Comparison of ENCODE assay signal across 27 mouse cellular contexts in genomic region chr17:47262986-47263385, GRCm38 (mm10).
A peak's percentile ranks its signal among the peaks of the same experiment; 100 is the strongest.
DNase-seq lines count a peak whose midpoint lies in the region; ATAC-seq and TF ChIP-seq lines count a peak whose summit lies in the region.
"Had no signal": no experiment of that assay in that cellular context is flagged by ENCODE, and none has a peak within 500 bp of the region (broad histone marks: within the 10 kb centered on the region; RNA-seq: fewer than 3 reads in every experiment).

No protein-coding gene starts in this region.

- no peaks in the 10 kb centered on the region for H3K9me3 ChIP-seq in lung, embryonic 14.5 days (ENCODE audit: low read depth, low read length)
- H3K9me3 ChIP-seq in lung, postnatal 0 days (ENCODE audit: low read length): no peaks in the 10 kb centered on the region
- H3K9me3 ChIP-seq in heart, embryonic 11.5 days (replicated peaks; ENCODE audit: control insufficient read depth, low read length): no peaks in the 10 kb centered on the region
- H3K9me3 ChIP-seq: embryonic facial prominence, embryonic 13.5 days; forebrain, embryonic 12.5 days had no signal

- no peak overlapping the region for H3K4me3 ChIP-seq in lung, embryonic 14.5 days (ENCODE audit: low read depth, low read length)
- no peak overlapping the region for H3K4me3 ChIP-seq in lung, postnatal 0 days (ENCODE audit: low read depth, low read length)
- H3K4me3 ChIP-seq in heart, embryonic 11.5 days (ENCODE audit: low read depth, low read length): no peak overlapping the region
- H3K4me3 ChIP-seq: embryonic facial prominence, embryonic 13.5 days; embryonic facial prominence, embryonic 15.5 days; erythroblast, embryonic 14.5 days; forebrain, embryonic 10.5 days; forebrain, embryonic 12.5 days had no signal

- TF ChIP-seq EP300 in lung, postnatal 0 days (IDR thresholded peaks at IDR 0.05): no peak

- H3K4me2 ChIP-seq in lung, embryonic 14.5 days: no peak overlapping the region
- H3K4me2 ChIP-seq in lung, postnatal 0 days (replicated peaks; ENCODE audit: low read depth, low read length): no peak overlapping the region
- H3K4me2 ChIP-seq in heart, embryonic 11.5 days: no peak overlapping the region
- H3K4me2 ChIP-seq: embryonic facial prominence, embryonic 13.5 days; embryonic facial prominence, embryonic 15.5 days; forebrain, embryonic 12.5 days had no signal

- no peaks in the 10 kb centered on the region for H3K4me1 ChIP-seq in lung, embryonic 14.5 days (ENCODE audit: insufficient read depth)
- no peaks in the 10 kb centered on the region for H3K4me1 ChIP-seq in lung, postnatal 0 days (ENCODE audit: insufficient read depth, low read depth, low read length)
- H3K4me1 ChIP-seq in heart, embryonic 11.5 days (ENCODE audit: control insufficient read depth, insufficient read depth, low read length): no peaks in the 10 kb centered on the region
- H3K4me1 ChIP-seq: forebrain, embryonic 10.5 days; forebrain, embryonic 12.5 days had no signal

- peak; percentile 15 for DNase-seq in lung, embryonic 14.5 days
- no peak for DNase-seq in lung, postnatal 0 days (ENCODE audit: low spot score)
- peak; percentile 77 for DNase-seq in R1 (ENCODE audit: low read depth, low spot score)
- DNase-seq in heart, postnatal 4 days: no peak
- DNase-seq: adrenal gland, adult 8-10 months; adrenal gland, postnatal 14 days; adrenal gland, postnatal 36 days; B cell, adult 2 months; cerebellum, adult 11-12 months; cerebellum, adult 2 months; cerebellum, adult 9-10 months; cerebellum, postnatal 10 days; cerebellum, postnatal 25 days; embryo, embryonic 11 days had no signal

- H3K9ac ChIP-seq in lung, embryonic 14.5 days: no peak overlapping the region
- no peak overlapping the region for H3K9ac ChIP-seq in lung, postnatal 0 days (replicated peaks; ENCODE audit: low read depth)
- no peak overlapping the region for H3K9ac ChIP-seq in heart, embryonic 11.5 days (ENCODE audit: low read depth, low read length)
- H3K9ac ChIP-seq: embryonic facial prominence, embryonic 13.5 days; embryonic facial prominence, embryonic 15.5 days; forebrain, embryonic 12.5 days had no signal

- 88% methylated on average over 9 of the region's 9 CpGs for WGBS in lung, embryonic 14.5 days
- 94% methylated on average over 9 of the region's 9 CpGs for WGBS in lung, postnatal 0 days
- 82% methylated on average over 9 of the region's 9 CpGs for WGBS in heart, embryonic 11.5 days (ENCODE audit: insufficient replicate concordance)

- no peak for TF ChIP-seq CTCF in lung, embryonic 14.5 days (IDR thresholded peaks at IDR 0.05; ENCODE audit: low read depth)
- TF ChIP-seq CTCF in lung, postnatal 0 days (IDR thresholded peaks at IDR 0.05): no peak

- no peaks in the 10 kb centered on the region for H3K27me3 ChIP-seq in lung, embryonic 14.5 days (ENCODE audit: insufficient read depth, low read length)
- H3K27me3 ChIP-seq in lung, postnatal 0 days (replicated peaks; ENCODE audit: insufficient read depth, low read length): no peaks in the 10 kb centered on the region
- no peaks in the 10 kb centered on the region for H3K27me3 ChIP-seq in heart, embryonic 11.5 days (ENCODE audit: control insufficient read depth, insufficient read depth, low read length)
- H3K27me3 ChIP-seq: CH12.LX; embryonic facial prominence, embryonic 13.5 days; embryonic facial prominence, embryonic 15.5 days; forebrain, embryonic 12.5 days; Patski had no signal

- no peak for ATAC-seq in lung, embryonic 14.5 days (ENCODE audit: insufficient read depth)
- ATAC-seq in lung, postnatal 0 days: no peak
- ATAC-seq in heart, embryonic 11.5 days (replicated peaks; ENCODE audit: insufficient number of reproducible peaks, low FRiP score, low TSS enrichment): no peak
- ATAC-seq: activated CD4-positive, CD25-positive, alpha-beta regulatory T cell, adult 4 months; CD4-positive, CD25-positive, alpha-beta regulatory T cell, adult 4 months; forebrain, embryonic 14.5 days; forebrain, embryonic 16.5 days; Patski had no signal

- H3K27ac ChIP-seq in lung, embryonic 14.5 days (ENCODE audit: low read depth): no peak overlapping the region
- no peak overlapping the region for H3K27ac ChIP-seq in lung, postnatal 0 days (ENCODE audit: low read length)
- no peak overlapping the region for H3K27ac ChIP-seq in heart, embryonic 11.5 days (ENCODE audit: low read depth, low read length)
- H3K27ac ChIP-seq: embryonic facial prominence, embryonic 13.5 days; embryonic facial prominence, embryonic 15.5 days; forebrain, embryonic 10.5 days; forebrain, embryonic 12.5 days had no signal

- peaks cover 13% of the 10 kb centered on the region; the same call in 1 of the 2 replicates for H3K36me3 ChIP-seq in lung, embryonic 14.5 days (ENCODE audit: insufficient read depth)
- H3K36me3 ChIP-seq in lung, postnatal 0 days (ENCODE audit: insufficient read depth, low read length): no peaks in the 10 kb centered on the region
- H3K36me3 ChIP-seq in heart, embryonic 11.5 days (ENCODE audit: control insufficient read depth, insufficient read depth, low read length): no peaks in the 10 kb centered on the region; the same call in 1 of the 2 replicates
- H3K36me3 ChIP-seq: embryonic facial prominence, embryonic 15.5 days; G1E had no signal

Comparison
In these comparisons a context has a peak if more than half of its experiments do, and no peak if none do; other contexts are left out.
1. DNase-seq: peak in lung, embryonic 14.5 days (single experiment) and R1 (single experiment); none in lung, postnatal 0 days (single experiment) and heart, postnatal 4 days (single experiment).